Mouse (Mus musculus): Measurements from ENCODE around the gene Msh6.
"Not testable (repeated sequence)": the region's sequence is repeated elsewhere in the genome, so short reads cannot be mapped to it uniquely, and the experiment has no call there.

DNA sequence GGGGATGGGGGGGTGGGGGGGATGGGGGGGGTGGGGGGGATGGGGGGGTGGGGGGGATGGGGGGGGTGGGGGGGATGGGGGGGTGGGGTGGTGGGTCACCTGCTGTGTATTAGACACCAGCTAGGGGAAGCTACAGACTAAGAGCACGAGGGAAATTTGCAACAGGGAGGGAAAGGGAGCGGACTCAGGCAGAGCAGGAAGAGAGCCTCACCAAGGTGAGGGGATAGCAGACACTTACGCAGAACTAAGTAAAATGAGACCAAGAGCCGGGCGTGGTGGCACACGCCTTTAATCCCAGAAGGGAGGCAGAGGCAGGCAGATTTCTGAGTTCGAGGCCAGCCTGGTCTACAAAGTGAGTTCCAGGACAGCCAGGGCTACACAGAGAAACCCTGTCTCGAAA lies 41.2 kb downstream of the Msh6 start:
- TF ChIP-seq ZNF384 (IDR thresholded peaks at IDR 0.05; ENCODE audit: low read depth, low read length); CHD2 (IDR thresholded peaks at IDR 0.05; ENCODE audit: low read depth, low read length); ZC3H11A (IDR thresholded peaks at IDR 0.05; ENCODE audit: borderline replicate concordance, low read depth, low read length): not testable (repeated sequence)
